Mouse (Mus musculus) spleen, adult 2 months (tissue): Measurements from ENCODE around the gene Tnip1.

Source experiments
- CTCF ChIP-seq: fragments of 200-500 bp; IDR thresholded peaks from 2 replicates; pipeline ENCODE4 v1.5.1; 2011; ENCODE audit warnings: mild to moderate bottlenecking, inconsistent platforms; ENCODE audit not compliant: insufficient read depth, insufficient read length, insufficient replicate concordance; ENCODE audit errors: extremely low read depth
- POLR2A ChIP-seq: fragments of 200-500 bp; IDR thresholded peaks from 2 replicates; pipeline ENCODE4 v1.6.1; 2011; ENCODE audit warnings: low read depth, low read length, inconsistent platforms

DNA sequence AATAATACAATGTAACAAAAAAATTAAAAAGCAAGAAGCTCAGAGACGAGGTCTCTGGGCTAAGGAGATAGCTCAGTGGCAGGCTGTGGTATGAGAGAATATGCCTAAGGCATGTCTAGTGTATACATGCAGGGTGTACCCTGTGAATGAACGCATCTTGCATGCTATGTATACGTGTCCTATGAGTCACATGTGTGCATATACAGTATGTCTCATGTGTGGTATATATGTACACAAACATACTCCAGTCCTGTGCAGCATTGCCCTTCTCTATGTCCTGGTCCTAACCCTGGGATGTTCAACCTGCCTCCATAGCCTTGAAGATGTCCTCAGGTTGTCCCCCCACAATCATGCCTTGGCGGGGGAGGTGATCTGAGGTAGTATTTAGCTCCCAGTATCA, 21.9 kb upstream of the Tnip1 start:
- TF ChIP-seq CTCF: no peak
- no peak for TF ChIP-seq POLR2A
